Mouse (Mus musculus) hindbrain, embryonic 11.5 days (tissue): ENCODE results near the gene Ins2. TPM values are rescaled to one million over a fixed set of nuclear protein-coding genes. Genes with fewer than 3 reads are reported as not detected.

Source experiments
- ATAC-seq: fragments of 200-750 bp; cut with Nextera tagmentation; 2 replicates; pipeline ENCODE4 v1.8.0; 2017; ENCODE audit warnings: mild to moderate bottlenecking, moderate TSS enrichment, moderate library complexity; ENCODE audit not compliant: low FRiP score
- DNase-seq: peaks from one replicate; pipeline ENCODE4 v3.0.0-alpha.2; 2015; ENCODE audit warnings: low spot score
- H3K27ac ChIP-seq: fragments of 300-500 bp; sonication (generic); 2 replicates; pipeline ENCODE4 v1.5.1; 2014; ENCODE audit warnings: mild to moderate bottlenecking, low read depth, low read length
- H3K27me3 ChIP-seq: fragments of 300-500 bp; sonication (generic); 2 replicates; pipeline ENCODE4 v1.6.1; 2014; ENCODE audit warnings: mild to moderate bottlenecking, low read length, moderate library complexity, mixed read lengths; ENCODE audit not compliant: control insufficient read depth, insufficient read depth
- H3K36me3 ChIP-seq: fragments of 300-500 bp; sonication (generic); 2 replicates; pipeline ENCODE4 v1.6.1; 2014; ENCODE audit warnings: mild to moderate bottlenecking, low read length, moderate library complexity, mixed read lengths; ENCODE audit not compliant: control insufficient read depth, insufficient read depth
- H3K4me1 ChIP-seq: fragments of 300-500 bp; sonication (generic); replicated peaks from 2 replicates; pipeline ENCODE4 v1.6.1; 2014; ENCODE audit warnings: low read length, mixed read lengths; ENCODE audit not compliant: control insufficient read depth, insufficient read depth
- H3K4me2 ChIP-seq: fragments of 300-500 bp; sonication (generic); replicated peaks from 2 replicates; pipeline ENCODE4 v1.6.1; 2014; ENCODE audit warnings: mild to moderate bottlenecking, low read depth, low read length
- H3K4me3 ChIP-seq: fragments of 300-500 bp; sonication (generic); 2 replicates; pipeline ENCODE4 v1.5.1; 2014; ENCODE audit warnings: low read depth, low read length
- H3K9ac ChIP-seq: fragments of 300-500 bp; sonication (generic); 2 replicates; pipeline ENCODE4 v1.6.1; 2014; ENCODE audit warnings: low read depth, low read length
- H3K9me3 ChIP-seq: fragments of 300-500 bp; sonication (generic); 2 replicates; pipeline ENCODE4 v1.6.1; 2016; ENCODE audit warnings: low read length; ENCODE audit not compliant: control insufficient read depth
- WGBS: fragments of 180-500 bp; shearing (Covaris S2); extraction: QIAGEN DNeasy Blood & Tissue Kit; methylation state at CpG from one replicate; pipeline ENCODE4 v1.1.7; 2014; 5-methylcytosine and 5-hydroxymethylcytosine counted together
- polyA plus RNA-seq: library from polyadenylated mRNA; unstranded; fragments of >200 nt; fragmentation: Nextera tagmentation; extraction: Ambion mirVana; gene quantifications from 2 replicates; pipeline ENCODE4 v1.2.1, GENCODE M21; 2014

Ins2 gene
- 0.84 TPM in 1 of 2 replicates, not detected in the other for polyA plus RNA-seq

DNA sequence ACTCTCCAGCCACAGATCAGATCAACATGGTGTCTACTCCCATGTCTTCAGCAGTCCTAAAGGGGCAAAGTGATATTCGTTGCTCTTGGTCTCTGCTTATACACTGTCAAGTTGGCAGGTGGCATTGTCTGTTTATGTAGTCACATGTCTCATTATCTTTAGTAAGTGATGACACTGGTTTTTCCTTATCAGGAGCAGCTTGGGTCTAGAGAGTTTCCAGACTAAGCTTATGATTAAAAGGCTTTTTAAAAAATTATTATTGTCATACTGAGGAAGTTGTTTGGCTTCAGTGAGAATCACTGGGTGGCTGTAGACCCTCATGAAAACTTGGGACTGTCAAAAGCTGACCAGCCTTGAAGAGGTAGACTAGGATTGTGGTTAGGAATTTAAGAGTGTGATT is at the start of gene Ins2:
Gene Ins2 (minus strand): TSS at position 101 of the 400 bp plus-strand sequence.
- Histone ChIP-seq H3K27me3 (no peaks in the 10 kb centered on the region), H3K4me1 (no peaks in the 10 kb centered on the region), H3K4me3 (no peak within 1 kb of the TSS), H3K36me3 (no peaks in the 10 kb centered on the region), H3K9ac (no peak within 1 kb of the TSS), H3K27ac (no peak within 1 kb of the TSS), H3K4me2 (no peak within 1 kb of the TSS), H3K9me3 (no peaks in the 10 kb centered on the region)
- DNase-seq (no peak), ATAC-seq (no peak)
- 77% methylated on average over 1 of the region's 1 CpGs for WGBS

GRCm38 (mm10) chr7:142792650-142793275 is 49.6 kb upstream of the Ins2 start:
- no peak for DNase-seq
- 33% methylated on average over 1 of the region's 1 CpGs for WGBS

GRCm38 (mm10) chr7:142789667-142790066 is 46.5 kb upstream of the Ins2 start:
- Histone ChIP-seq H3K9ac (no peak overlapping the region), H3K4me3 (no peak overlapping the region), H3K36me3 (no peaks in the 10 kb centered on the region), H3K4me2 (no peak overlapping the region), H3K27ac (no peak overlapping the region), H3K9me3 (no peaks in the 10 kb centered on the region), H3K4me1 (no peaks in the 10 kb centered on the region), H3K27me3 (no peaks in the 10 kb centered on the region)
- DNase-seq (no peak), ATAC-seq (no peak)
- WGBS: 74% methylated on average over 9 of the region's 9 CpGs

More at GRCm38 (mm10) chr7:142792650-142793275, 49.6 kb upstream of the Ins2 start:
- H3K4me2 ChIP-seq: no peak overlapping the region
- no peak overlapping the region for H3K9ac ChIP-seq
- H3K27me3 ChIP-seq: no peaks in the 10 kb centered on the region
- H3K4me3 ChIP-seq: no peak overlapping the region
- no peak for ATAC-seq
- no peaks in the 10 kb centered on the region for H3K9me3 ChIP-seq
- 0 out of 2 replicates have a peak overlapping the region, but pooled peaks have one; percentile 9 for H3K27ac ChIP-seq
- no peaks in the 10 kb centered on the region for H3K36me3 ChIP-seq
- H3K4me1 ChIP-seq: no peaks in the 10 kb centered on the region

GRCm38 (mm10) chr7:142737772-142738171 is 5.4 kb downstream of the Ins2 start:
- H3K27me3 ChIP-seq: no peaks in the 10 kb centered on the region
- no peak overlapping the region for H3K9ac ChIP-seq
- H3K4me3 ChIP-seq: no peak overlapping the region
- H3K27ac ChIP-seq: no peak overlapping the region
- no peaks in the 10 kb centered on the region for H3K36me3 ChIP-seq
- no peaks in the 10 kb centered on the region for H3K4me1 ChIP-seq
- no peak for ATAC-seq
- no peak overlapping the region for H3K4me2 ChIP-seq
- H3K9me3 ChIP-seq: no peaks in the 10 kb centered on the region
- DNase-seq: peak; percentile 75
- 15% methylated on average over 3 of the region's 3 CpGs for WGBS

DNA sequence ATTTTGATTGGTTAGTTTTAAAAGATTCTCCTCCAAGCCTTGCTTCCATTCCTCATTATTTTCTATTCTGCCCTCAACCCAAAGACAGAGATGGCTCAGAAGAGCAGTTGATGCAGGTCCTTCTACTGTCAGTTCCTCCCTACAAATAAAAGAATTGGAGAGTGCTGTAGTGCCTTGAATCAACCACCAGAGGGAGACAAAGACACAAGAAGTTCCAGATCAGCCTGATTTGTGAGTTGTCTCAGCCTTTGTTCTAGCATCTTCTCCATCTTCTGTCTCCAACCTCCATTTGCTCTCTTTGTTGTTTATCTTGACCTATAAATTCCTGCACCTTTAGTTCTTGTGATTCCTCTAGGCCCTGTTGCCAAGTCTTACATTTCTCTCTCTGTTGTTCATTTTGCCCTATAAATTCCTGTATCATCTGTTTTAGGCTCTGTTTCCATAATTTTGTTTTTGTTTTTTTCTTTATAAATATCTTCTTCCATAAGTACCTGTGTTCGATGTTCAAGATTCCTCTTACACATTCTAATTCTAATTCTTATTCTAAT is 6.2 kb downstream of the Ins2 start:
- DNase-seq (peak; percentile 69), ATAC-seq (no peak)
- 77% methylated on average over 1 of the region's 1 CpGs for WGBS

GRCm38 (mm10) chr7:142725973-142726372 is 17.2 kb downstream of the Ins2 start:
- no peak for ATAC-seq
- H3K9me3 ChIP-seq: no peaks in the 10 kb centered on the region
- no peak overlapping the region for H3K9ac ChIP-seq
- H3K36me3 ChIP-seq: no peaks in the 10 kb centered on the region
- H3K4me1 ChIP-seq: no peaks in the 10 kb centered on the region
- no peak overlapping the region for H3K4me3 ChIP-seq
- no peak overlapping the region for H3K4me2 ChIP-seq
- DNase-seq: peak; percentile 9
- no peak overlapping the region for H3K27ac ChIP-seq
- 65% methylated on average over 3 of the region's 3 CpGs for WGBS
- H3K27me3 ChIP-seq: no peaks in the 10 kb centered on the region

More for the DNA sequence above, 6.2 kb downstream of the Ins2 start:
- Histone ChIP-seq H3K27me3 (no peaks in the 10 kb centered on the region), H3K4me2 (no peak overlapping the region), H3K4me3 (no peak overlapping the region), H3K9me3 (no peaks in the 10 kb centered on the region), H3K4me1 (no peaks in the 10 kb centered on the region), H3K9ac (no peak overlapping the region), H3K27ac (no peak overlapping the region), H3K36me3 (no peaks in the 10 kb centered on the region)

- no peak overlapping the region for H3K4me2 ChIP-seq
- no peak overlapping the region for H3K9ac ChIP-seq
- no peaks in the 10 kb centered on the region for H3K27me3 ChIP-seq
- no peak overlapping the region for H3K4me3 ChIP-seq
- H3K4me1 ChIP-seq: no peaks in the 10 kb centered on the region
- no peaks in the 10 kb centered on the region for H3K36me3 ChIP-seq
- H3K9me3 ChIP-seq: no peaks in the 10 kb centered on the region
- WGBS: 5% methylated on average over 2 of the region's 2 CpGs
- no peak overlapping the region for H3K27ac ChIP-seq
- peak; percentile 74 for DNase-seq
- no peak for ATAC-seq
These were observed 22.5 kb downstream of the Ins2 start for GRCm38 (mm10) chr7:142720725-142721124.

- Histone ChIP-seq H3K4me3 (0 out of 2 replicates have a peak overlapping the region, but pooled peaks have one; percentile 1), H3K4me2 (peak overlapping the region; percentile 17), H3K27ac (no peak overlapping the region), H3K9me3 (no peaks in the 10 kb centered on the region), H3K27me3 (no peaks in the 10 kb centered on the region), H3K4me1 (no peaks in the 10 kb centered on the region), H3K36me3 (no peaks in the 10 kb centered on the region), H3K9ac (0 out of 2 replicates have a peak overlapping the region, but pooled peaks have one; percentile 8)
- ATAC-seq (no peak), DNase-seq (peak; percentile 79)
- WGBS: 17% methylated on average over 8 of the region's 8 CpGs
These were observed 28.2 kb downstream of the Ins2 start for GRCm38 (mm10) chr7:142714783-142715498.
